Mouse (Mus musculus): ENCODE results near the gene Mob4.

- TF ChIP-seq CTCF (IDR thresholded peaks at IDR 0.05) = no peak
- no peak for TF ChIP-seq POLR2A (IDR thresholded peaks at IDR 0.05; ENCODE audit: insufficient read depth, low read depth, low read length)
Observed at GRCm38 (mm10) chr1:55088611-55089497, 42.2 kb upstream of the Mob4 start.
